Mouse (Mus musculus) CH12.LX (cell line): ENCODE results near the gene Gmfg. TPM values are rescaled to one million over a fixed set of nuclear protein-coding genes. Genes with fewer than 3 reads are reported as not detected.

Source experiments
- DNase-seq: peaks from one replicate; pipeline ENCODE4 v3.0.0-alpha.2; 2013; ENCODE audit errors: extremely low read depth
- H3K27ac ChIP-seq: 2 replicates; pipeline ENCODE4 v1.5.1; 2012; ENCODE audit warnings: low read depth, mild to moderate bottlenecking, control low read depth, moderate library complexity; ENCODE audit not compliant: insufficient read depth
- H3K27me3 ChIP-seq: replicated peaks from 2 replicates; pipeline ENCODE3; 2012; ENCODE audit warnings: inconsistent platforms
- H3K36me3 ChIP-seq, 2 experiments: replicated peaks in 1 of 2; 2 replicates each; pipeline versions ENCODE3 to v1.6.1; 2012; ENCODE audit warnings: inconsistent platforms in 1 of 2, low read length in 1 of 2, mild to moderate bottlenecking in 1 of 2, mixed read lengths in 1 of 2, moderate library complexity in 1 of 2; ENCODE audit not compliant: control insufficient read depth in 1 of 2, insufficient read depth in 1 of 2
- H3K4me1 ChIP-seq, 2 experiments: 2 replicates each; pipeline ENCODE4 v1.6.1; 2012; ENCODE audit warnings: inconsistent platforms in 1 of 2, moderate library complexity in 1 of 2; ENCODE audit not compliant: insufficient read depth in 2 of 2, control insufficient read depth in 1 of 2
- H3K4me2 ChIP-seq: 2 replicates; pipeline ENCODE4 v1.6.1; 2012; ENCODE audit warnings: low read depth, mild to moderate bottlenecking, control low read depth; ENCODE audit not compliant: poor library complexity, insufficient read depth, severe bottlenecking
- H3K4me3 ChIP-seq, 3 experiments: fragments of 150-350 bp in 1 of 3; sonication (generic) in 1 of 3; replicated peaks in 1 of 3; 2 replicates each; pipeline versions ENCODE3 to v1.5.1; 2011 to 2012; ENCODE audit warnings: low read depth in 2 of 3, low read length in 2 of 3, mild to moderate bottlenecking in 2 of 3, moderate library complexity in 2 of 3, control low read depth in 1 of 3, improper control_type of control experiment in 1 of 3, inconsistent platforms in 1 of 3, mixed read lengths in 1 of 3; ENCODE audit not compliant: poor library complexity in 1 of 3
- H3K79me2 ChIP-seq: replicated peaks from 2 replicates; pipeline ENCODE4 v1.6.1; 2012; ENCODE audit warnings: mild to moderate bottlenecking, moderate library complexity; ENCODE audit not compliant: control insufficient read depth, poor library complexity, insufficient read depth, severe bottlenecking; ENCODE audit errors: extremely low read depth
- H3K9ac ChIP-seq: 2 replicates; pipeline ENCODE4 v1.6.1; 2012; ENCODE audit warnings: low read depth, mild to moderate bottlenecking, control low read depth, moderate library complexity; ENCODE audit not compliant: insufficient read depth
- H3K9me3 ChIP-seq: replicated peaks from 2 replicates; pipeline ENCODE3; 2012; ENCODE audit warnings: low read length, inconsistent platforms, mixed read lengths
- CHD2 ChIP-seq: IDR thresholded peaks from 2 replicates; pipeline ENCODE4 v1.6.1; 2011; ENCODE audit warnings: low read length, improper control_type of control experiment
- ETS1 ChIP-seq: conservative IDR thresholded peaks from 2 replicates; pipeline ENCODE4 v1.6.1; 2012; ENCODE audit warnings: low read depth, mild to moderate bottlenecking, inconsistent platforms, low read length, improper control_type of control experiment, moderate library complexity
- GABPA ChIP-seq: IDR thresholded peaks from 2 replicates; pipeline ENCODE4 v1.6.1; 2012; ENCODE audit warnings: low read depth, low read length, improper control_type of control experiment, inconsistent platforms; ENCODE audit not compliant: insufficient replicate concordance
- HCFC1 ChIP-seq: IDR thresholded peaks from 2 replicates; pipeline ENCODE4 v1.6.1; 2012; ENCODE audit warnings: low read depth, mild to moderate bottlenecking, inconsistent platforms, low read length, improper control_type of control experiment
- IRF4 ChIP-seq: IDR thresholded peaks from 2 replicates; pipeline ENCODE4 v1.6.1; 2014; ENCODE audit warnings: low read depth, mild to moderate bottlenecking, inconsistent platforms, low read length, improper control_type of control experiment
- KAT2A ChIP-seq: IDR thresholded peaks from 2 replicates; pipeline ENCODE4 v1.6.1; 2012; ENCODE audit warnings: low read length, improper control_type of control experiment, inconsistent platforms; ENCODE audit not compliant: insufficient replicate concordance
- MXI1 ChIP-seq: IDR thresholded peaks from 2 replicates; pipeline ENCODE4 v1.6.1; 2011; ENCODE audit warnings: mild to moderate bottlenecking, low read depth, low read length, improper control_type of control experiment
- NRF1 ChIP-seq: IDR thresholded peaks from 2 replicates; pipeline ENCODE4 v1.6.1; 2014; ENCODE audit warnings: low read depth, mild to moderate bottlenecking, inconsistent platforms, low read length, improper control_type of control experiment, moderate library complexity
- POLR2A ChIP-seq: IDR thresholded peaks from 2 replicates; pipeline ENCODE4 v1.6.1; 2011; ENCODE audit warnings: low read depth, mild to moderate bottlenecking, improper control_type of control experiment, low read length
- RAD21 ChIP-seq: IDR thresholded peaks from 2 replicates; pipeline ENCODE4 v1.6.1; 2011; ENCODE audit warnings: low read depth, mild to moderate bottlenecking, low read length, improper control_type of control experiment, moderate library complexity
- RCOR1 ChIP-seq: conservative IDR thresholded peaks from 2 replicates; pipeline ENCODE4 v1.6.1; 2012; ENCODE audit warnings: low read depth, mild to moderate bottlenecking, inconsistent platforms, low read length, improper control_type of control experiment
- SMC3 ChIP-seq: IDR thresholded peaks from 2 replicates; pipeline ENCODE4 v1.6.1; 2011; ENCODE audit warnings: low read depth, low read length, improper control_type of control experiment
- TBP ChIP-seq: conservative IDR thresholded peaks from 2 replicates; pipeline ENCODE4 v1.6.1; 2011; ENCODE audit warnings: low read depth, low read length, improper control_type of control experiment
- USF1 ChIP-seq: IDR thresholded peaks from 2 replicates; pipeline ENCODE4 v1.6.1; 2014; ENCODE audit warnings: low read depth, mild to moderate bottlenecking, inconsistent platforms, low read length, improper control_type of control experiment
- dilution Hi-C: fragments of 300-500 bp; cut with MboI; formaldehyde crosslinking; loops from 2 replicates; pipeline ENCODE4 v1.14.3; 2020; ENCODE audit warnings: low sequenced_read_pairs; ENCODE audit not compliant: extremely low pct_unique_long_range_greater_than_20kb, extremely low pct_ligation_motif_present
- in situ Hi-C: fragments of 300-500 bp; cut with MboI; formaldehyde crosslinking; loops from 3 replicates; pipeline ENCODE4 v1.14.3; 2019; ENCODE audit warnings: low sequenced_read_pairs, low pct_ligation_motif_present, low pct_unique_long_range_greater_than_20kb, mixed read lengths
- polyA plus RNA-seq: library from polyadenylated mRNA; unstranded; fragments of >175 nt; gene quantifications from 2 replicates; pipeline ENCODE4 v1.2.1, GENCODE M21; 2012; ENCODE audit warnings: low read depth; ENCODE audit not compliant: insufficient read length
- total RNA-seq, 2 experiments: library from RNA; depleted of rRNA; stranded (reverse); fragments of 300-350 nt in 1 of 2; fragments of >200 nt in 1 of 2; gene quantifications; 2 replicates each; pipeline ENCODE4 v1.2.3; 2012 to 2014

The Gmfg gene
- total and polyA plus RNA-seq, 3 experiments = 45.1 to 87.9 (median 52.3) TPM

DNA sequence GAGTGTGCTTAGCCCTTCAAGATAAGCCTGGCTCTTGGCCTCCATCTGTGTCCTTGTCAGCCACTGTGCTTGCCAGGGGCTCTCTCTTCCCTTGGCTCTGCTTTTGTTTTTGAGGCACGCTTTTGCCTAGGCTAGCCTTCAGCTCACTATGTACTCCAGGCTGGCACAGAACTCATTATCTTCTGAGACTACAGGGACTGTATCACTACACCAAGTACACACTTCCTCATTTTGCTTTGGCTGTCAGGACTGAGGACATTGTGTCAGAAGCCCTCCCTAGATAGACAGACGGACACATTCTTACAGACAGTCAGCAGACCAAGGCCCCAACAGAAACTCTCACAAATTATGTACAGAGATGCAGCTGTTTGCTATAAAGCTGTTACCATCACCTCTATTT, 25.5 kb downstream of the Gmfg start:
- H3K79me2 ChIP-seq = no peaks in the 10 kb centered on the region
- no peak overlapping the region for H3K9ac ChIP-seq
- H3K4me1 ChIP-seq = peaks cover 7 to 24% of the 10 kb centered on the region in 2 experiments; a peak in 3 of 4 replicates
- TF ChIP-seq RAD21 (no peak), USF1 (no peak), KAT2A (no peak), RCOR1 (no peak), ETS1 (no peak)
- DNase-seq = no peak
- H3K4me3 ChIP-seq = no peak overlapping the region
- in situ Hi-C loops (no loop called here), dilution Hi-C loops (no loop called here)
- peaks cover 18 to 23% of the 10 kb centered on the region in 2 experiments for H3K36me3 ChIP-seq
- no peak overlapping the region for H3K27ac ChIP-seq
- H3K4me2 ChIP-seq = no peak overlapping the region
- no peaks in the 10 kb centered on the region for H3K9me3 ChIP-seq
- H3K27me3 ChIP-seq = no peaks in the 10 kb centered on the region

DNA sequence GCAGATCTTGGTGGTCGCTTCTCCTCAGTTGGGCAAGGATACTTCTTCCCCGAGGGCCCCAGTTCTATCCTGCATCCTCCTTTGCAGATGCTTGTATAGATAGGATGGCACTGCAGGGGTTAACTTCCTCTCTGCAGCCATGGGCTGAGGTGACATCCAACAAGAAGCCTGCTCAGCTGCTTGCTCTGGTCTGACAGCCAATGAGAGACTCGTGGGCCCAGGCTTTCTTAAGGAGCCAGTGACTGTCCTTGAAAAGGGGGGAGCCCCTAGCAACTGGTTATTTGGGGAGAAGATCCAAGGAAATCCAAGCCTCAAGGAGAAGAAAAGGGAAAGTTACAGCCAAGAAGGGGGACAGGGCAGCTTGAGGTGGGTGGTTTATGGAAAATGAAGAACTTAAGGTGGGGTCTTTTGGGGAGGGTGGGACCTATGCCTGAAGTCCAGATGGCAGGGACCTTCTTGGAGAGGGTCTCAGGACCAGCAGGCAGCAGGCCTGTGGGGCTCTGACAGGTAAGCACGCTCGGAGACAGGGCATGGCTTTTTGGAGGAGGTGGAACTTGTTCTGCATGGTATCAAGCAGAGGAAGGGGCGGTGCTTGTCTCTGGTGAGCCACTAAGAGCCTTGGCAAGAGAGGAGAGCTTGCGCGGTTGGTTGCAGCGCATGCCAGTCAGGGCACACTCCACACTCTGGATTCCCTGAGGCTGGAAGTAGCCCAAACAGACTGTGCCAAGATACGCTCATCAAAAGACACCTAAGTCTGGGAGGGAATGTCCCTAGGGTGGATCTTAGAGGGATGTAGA, 27.4 kb downstream of the Gmfg start:
- Histone ChIP-seq H3K9me3 (no peaks in the 10 kb centered on the region), H3K4me2 (peak overlapping the region; percentile 71), H3K4me1 (peaks cover 7 to 24% of the 10 kb centered on the region in 2 experiments; a peak in 3 of 4 replicates), H3K27me3 (no peaks in the 10 kb centered on the region)
- dilution Hi-C loops = no loop called here
- TF ChIP-seq POLR2A = peak; percentile 68
- 0 out of 2 replicates have a peak, but pooled peaks have one; percentile 36 for TF ChIP-seq TBP
- TF ChIP-seq RAD21 = no peak
- TF ChIP-seq CHD2 = peak; percentile 79
- TF ChIP-seq NRF1 = peak; percentile 61
- TF ChIP-seq, all 38 proteins: peak for 4
- peak overlapping the region in 1 of 3 experiments; percentile 31 for H3K4me3 ChIP-seq
- 0 out of 2 replicates have a peak overlapping the region, but pooled peaks have one; percentile 9 for H3K9ac ChIP-seq
- in situ Hi-C loops = no loop called here
- H3K27ac ChIP-seq = no peak overlapping the region
- DNase-seq = peak; percentile 90
- H3K36me3 ChIP-seq = peaks cover 10 to 11% of the 10 kb centered on the region in 2 experiments
- no peaks in the 10 kb centered on the region for H3K79me2 ChIP-seq

DNA sequence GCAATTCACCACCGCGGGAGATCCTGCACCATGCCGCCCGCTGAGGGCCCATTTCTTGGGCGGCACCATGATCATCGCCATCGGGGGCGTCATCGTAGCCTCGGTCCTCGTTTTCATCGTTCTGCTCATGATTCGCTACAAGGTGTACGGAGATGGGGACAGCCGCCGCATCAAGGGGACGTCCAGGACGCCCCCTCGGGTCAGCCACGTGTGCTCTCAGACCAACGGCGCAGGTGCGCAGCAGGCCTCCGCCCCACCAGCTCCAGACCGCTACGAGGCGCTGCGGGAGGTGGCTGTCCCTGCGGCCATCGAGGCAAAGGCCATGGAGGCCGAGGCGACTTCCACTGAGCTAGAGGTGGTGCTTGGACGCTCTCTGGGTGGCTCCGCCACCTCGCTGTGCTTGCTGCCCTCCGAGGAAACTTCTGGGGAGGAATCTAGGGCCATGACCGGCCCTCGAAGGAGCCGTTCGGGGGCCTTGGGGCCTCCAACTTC, 29.5 kb downstream of the Gmfg start:
- Histone ChIP-seq H3K9ac (no peak overlapping the region), H3K9me3 (no peaks in the 10 kb centered on the region), H3K27me3 (peaks cover 3% of the 10 kb centered on the region), H3K36me3 (peaks cover 7 to 8% of the 10 kb centered on the region in 2 experiments), H3K4me2 (no peak overlapping the region), H3K4me3 (no peak overlapping the region), H3K4me1 (peaks cover 7 to 29% of the 10 kb centered on the region in 2 experiments; a peak in 3 of 4 replicates), H3K79me2 (no peaks in the 10 kb centered on the region), H3K27ac (no peak overlapping the region)
- TF ChIP-seq ETS1 = no peak
- no peak for TF ChIP-seq TBP
- TF ChIP-seq SMC3 = no peak
- TF ChIP-seq HCFC1 = no peak
- TF ChIP-seq GABPA = no peak
- no peak for TF ChIP-seq MXI1
- no peak for TF ChIP-seq IRF4
- dilution Hi-C loops = no loop called here
- in situ Hi-C loops = no loop called here
- DNase-seq = no peak
